Mouse (Mus musculus) CH12.LX (cell line): Measurements from ENCODE around the gene Krtap3-1. TPM values are rescaled to one million over a fixed set of nuclear protein-coding genes. Genes with fewer than 3 reads are reported as not detected.

Source experiments
- DNase-seq: peaks from one replicate; pipeline ENCODE4 v3.0.0-alpha.2; 2013; ENCODE audit errors: extremely low read depth
- H3K27ac ChIP-seq: 2 replicates; pipeline ENCODE4 v1.5.1; 2012; ENCODE audit warnings: low read depth, mild to moderate bottlenecking, control low read depth, moderate library complexity; ENCODE audit not compliant: insufficient read depth
- H3K27me3 ChIP-seq: replicated peaks from 2 replicates; pipeline ENCODE3; 2012; ENCODE audit warnings: inconsistent platforms
- H3K36me3 ChIP-seq, 2 experiments: replicated peaks in 1 of 2; 2 replicates each; pipeline versions ENCODE3 to v1.6.1; 2012; ENCODE audit warnings: inconsistent platforms in 1 of 2, low read length in 1 of 2, mild to moderate bottlenecking in 1 of 2, mixed read lengths in 1 of 2, moderate library complexity in 1 of 2; ENCODE audit not compliant: control insufficient read depth in 1 of 2, insufficient read depth in 1 of 2
- H3K4me1 ChIP-seq, 2 experiments: 2 replicates each; pipeline ENCODE4 v1.6.1; 2012; ENCODE audit warnings: inconsistent platforms in 1 of 2, moderate library complexity in 1 of 2; ENCODE audit not compliant: insufficient read depth in 2 of 2, control insufficient read depth in 1 of 2
- H3K4me2 ChIP-seq: 2 replicates; pipeline ENCODE4 v1.6.1; 2012; ENCODE audit warnings: low read depth, mild to moderate bottlenecking, control low read depth; ENCODE audit not compliant: poor library complexity, insufficient read depth, severe bottlenecking
- H3K4me3 ChIP-seq, 3 experiments: fragments of 150-350 bp in 1 of 3; sonication (generic) in 1 of 3; replicated peaks in 1 of 3; 2 replicates each; pipeline versions ENCODE3 to v1.5.1; 2011 to 2012; ENCODE audit warnings: low read depth in 2 of 3, low read length in 2 of 3, mild to moderate bottlenecking in 2 of 3, moderate library complexity in 2 of 3, control low read depth in 1 of 3, improper control_type of control experiment in 1 of 3, inconsistent platforms in 1 of 3, mixed read lengths in 1 of 3; ENCODE audit not compliant: poor library complexity in 1 of 3
- H3K79me2 ChIP-seq: replicated peaks from 2 replicates; pipeline ENCODE4 v1.6.1; 2012; ENCODE audit warnings: mild to moderate bottlenecking, moderate library complexity; ENCODE audit not compliant: control insufficient read depth, poor library complexity, insufficient read depth, severe bottlenecking; ENCODE audit errors: extremely low read depth
- H3K9ac ChIP-seq: 2 replicates; pipeline ENCODE4 v1.6.1; 2012; ENCODE audit warnings: low read depth, mild to moderate bottlenecking, control low read depth, moderate library complexity; ENCODE audit not compliant: insufficient read depth
- H3K9me3 ChIP-seq: replicated peaks from 2 replicates; pipeline ENCODE3; 2012; ENCODE audit warnings: low read length, inconsistent platforms, mixed read lengths
- CHD1 ChIP-seq: IDR thresholded peaks from 2 replicates; pipeline ENCODE4 v1.6.1; 2012; ENCODE audit warnings: low read depth, low read length, improper control_type of control experiment, inconsistent platforms
- CHD2 ChIP-seq: IDR thresholded peaks from 2 replicates; pipeline ENCODE4 v1.6.1; 2011; ENCODE audit warnings: low read length, improper control_type of control experiment
- EP300 ChIP-seq: IDR thresholded peaks from 2 replicates; pipeline ENCODE4 v1.6.1; 2011; ENCODE audit warnings: low read length, improper control_type of control experiment
- GABPA ChIP-seq: IDR thresholded peaks from 2 replicates; pipeline ENCODE4 v1.6.1; 2012; ENCODE audit warnings: low read depth, low read length, improper control_type of control experiment, inconsistent platforms; ENCODE audit not compliant: insufficient replicate concordance
- HCFC1 ChIP-seq: IDR thresholded peaks from 2 replicates; pipeline ENCODE4 v1.6.1; 2012; ENCODE audit warnings: low read depth, mild to moderate bottlenecking, inconsistent platforms, low read length, improper control_type of control experiment
- IRF4 ChIP-seq: IDR thresholded peaks from 2 replicates; pipeline ENCODE4 v1.6.1; 2014; ENCODE audit warnings: low read depth, mild to moderate bottlenecking, inconsistent platforms, low read length, improper control_type of control experiment
- JUN ChIP-seq: IDR thresholded peaks from 2 replicates; pipeline ENCODE4 v1.6.1; 2011; ENCODE audit warnings: low read depth, mild to moderate bottlenecking, low read length, improper control_type of control experiment, moderate library complexity; ENCODE audit not compliant: insufficient read depth
- JUND ChIP-seq: conservative IDR thresholded peaks from 2 replicates; pipeline ENCODE4 v1.6.1; 2011; ENCODE audit warnings: low read depth, low read length, improper control_type of control experiment
- KAT2A ChIP-seq: IDR thresholded peaks from 2 replicates; pipeline ENCODE4 v1.6.1; 2012; ENCODE audit warnings: low read length, improper control_type of control experiment, inconsistent platforms; ENCODE audit not compliant: insufficient replicate concordance
- MAFK ChIP-seq: IDR thresholded peaks from 2 replicates; pipeline ENCODE4 v1.6.1; 2011; ENCODE audit warnings: low read length, improper control_type of control experiment; ENCODE audit not compliant: insufficient replicate concordance
- MAX ChIP-seq: IDR thresholded peaks from 2 replicates; pipeline ENCODE4 v1.6.1; 2011; ENCODE audit warnings: low read length, improper control_type of control experiment
- MAZ ChIP-seq: IDR thresholded peaks from 2 replicates; pipeline ENCODE4 v1.6.1; 2012; ENCODE audit warnings: low read depth, mild to moderate bottlenecking, inconsistent platforms, low read length, improper control_type of control experiment, moderate library complexity
- PAX5 ChIP-seq: IDR thresholded peaks from 2 replicates; pipeline ENCODE4 v1.6.1; 2012; ENCODE audit warnings: low read length, inconsistent platforms, mixed read lengths
- POLR2A ChIP-seq: IDR thresholded peaks from 2 replicates; pipeline ENCODE4 v1.6.1; 2011; ENCODE audit warnings: low read depth, mild to moderate bottlenecking, improper control_type of control experiment, low read length
- POLR2AphosphoS2 ChIP-seq: IDR thresholded peaks from 2 replicates; pipeline ENCODE4 v1.6.1; 2011; ENCODE audit warnings: low read depth, low read length, improper control_type of control experiment
- RAD21 ChIP-seq: IDR thresholded peaks from 2 replicates; pipeline ENCODE4 v1.6.1; 2011; ENCODE audit warnings: low read depth, mild to moderate bottlenecking, low read length, improper control_type of control experiment, moderate library complexity
- SIN3A ChIP-seq: IDR thresholded peaks from 2 replicates; pipeline ENCODE4 v1.6.1; 2012; ENCODE audit warnings: low read length, improper control_type of control experiment, inconsistent platforms
- USF1 ChIP-seq: IDR thresholded peaks from 2 replicates; pipeline ENCODE4 v1.6.1; 2014; ENCODE audit warnings: low read depth, mild to moderate bottlenecking, inconsistent platforms, low read length, improper control_type of control experiment
- USF2 ChIP-seq: conservative IDR thresholded peaks from 2 replicates; pipeline ENCODE4 v1.6.1; 2011; ENCODE audit warnings: low read depth, low read length, improper control_type of control experiment
- ZC3H11A ChIP-seq: IDR thresholded peaks from 2 replicates; pipeline ENCODE4 v1.6.1; 2012; ENCODE audit warnings: low read depth, mild to moderate bottlenecking, inconsistent platforms, low read length, improper control_type of control experiment
- ZNF384 ChIP-seq: IDR thresholded peaks from 2 replicates; pipeline ENCODE4 v1.6.1; 2012; ENCODE audit warnings: low read depth, low read length, improper control_type of control experiment, inconsistent platforms
- dilution Hi-C: fragments of 300-500 bp; cut with MboI; formaldehyde crosslinking; loops from 2 replicates; pipeline ENCODE4 v1.14.3; 2020; ENCODE audit warnings: low sequenced_read_pairs; ENCODE audit not compliant: extremely low pct_unique_long_range_greater_than_20kb, extremely low pct_ligation_motif_present
- in situ Hi-C: fragments of 300-500 bp; cut with MboI; formaldehyde crosslinking; loops from 3 replicates; pipeline ENCODE4 v1.14.3; 2019; ENCODE audit warnings: low sequenced_read_pairs, low pct_ligation_motif_present, low pct_unique_long_range_greater_than_20kb, mixed read lengths
- polyA plus RNA-seq: library from polyadenylated mRNA; unstranded; fragments of >175 nt; gene quantifications from 2 replicates; pipeline ENCODE4 v1.2.1, GENCODE M21; 2012; ENCODE audit warnings: low read depth; ENCODE audit not compliant: insufficient read length
- total RNA-seq, 2 experiments: library from RNA; depleted of rRNA; stranded (reverse); fragments of 300-350 nt in 1 of 2; fragments of >200 nt in 1 of 2; gene quantifications; 2 replicates each; pipeline ENCODE4 v1.2.3; 2012 to 2014

The Krtap3-1 gene
- total and polyA plus RNA-seq, 3 experiments, result not detected

GRCm38 (mm10) chr11:99581564-99581963 is 15.1 kb upstream of the Krtap3-1 start:
- no peaks in the 10 kb centered on the region for H3K36me3 ChIP-seq
- no peak overlapping the region for H3K4me3 ChIP-seq
- H3K4me1 ChIP-seq, result no peaks in the 10 kb centered on the region
- in situ Hi-C loops (no loop called here), dilution Hi-C loops (no loop called here)
- H3K27ac ChIP-seq, result no peak overlapping the region
- H3K4me2 ChIP-seq, result no peak overlapping the region
- peaks cover 4% of the 10 kb centered on the region for H3K9me3 ChIP-seq
- no peaks in the 10 kb centered on the region for H3K79me2 ChIP-seq
- no peak for DNase-seq
- TF ChIP-seq USF1 (no peak), HCFC1 (no peak), MAX (no peak), RAD21 (no peak), GABPA (no peak), JUND (no peak), MAZ (no peak), IRF4 (no peak), SIN3A (no peak), EP300 (no peak), CHD2 (no peak), PAX5 (no peak), POLR2AphosphoS2 (no peak), CHD1 (no peak), JUN (no peak), POLR2A (no peak), ZC3H11A (no peak), ZNF384 (no peak)
- no peak overlapping the region for H3K9ac ChIP-seq
- H3K27me3 ChIP-seq, result peaks cover 74% of the 10 kb centered on the region

DNA sequence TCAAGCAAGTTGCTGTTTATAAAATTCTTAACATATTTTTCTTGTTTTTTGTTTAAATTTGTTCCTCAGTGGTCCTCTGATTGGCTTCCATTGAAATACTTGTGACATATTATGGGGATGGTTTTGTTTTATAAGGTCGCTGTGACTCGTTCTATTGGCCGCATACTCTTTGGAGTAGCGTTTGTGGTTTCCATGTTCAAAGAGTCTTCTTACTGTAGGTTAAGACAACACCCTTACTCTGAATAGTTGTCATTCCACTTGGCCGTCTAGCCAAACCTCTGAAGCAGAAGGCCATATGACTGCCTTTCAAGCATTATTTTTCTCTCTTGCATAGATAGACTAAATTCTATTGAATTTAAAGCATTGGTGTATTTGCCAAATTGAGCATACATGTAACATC is 14.6 kb upstream of the Krtap3-1 start:
- H3K27me3 ChIP-seq, result peaks cover 77% of the 10 kb centered on the region
- TF ChIP-seq MAFK, result no peak
- no peak for TF ChIP-seq USF2
- TF ChIP-seq KAT2A, result no peak
- no peak for TF ChIP-seq EP300
- TF ChIP-seq IRF4, result no peak
- TF ChIP-seq SIN3A, result no peak
- in situ Hi-C loops, result no loop called here
- no peak overlapping the region for H3K4me3 ChIP-seq
- no peak for DNase-seq
- no peaks in the 10 kb centered on the region for H3K4me1 ChIP-seq
- peaks cover 4% of the 10 kb centered on the region for H3K9me3 ChIP-seq
- dilution Hi-C loops, result no loop called here
- H3K4me2 ChIP-seq, result no peak overlapping the region
- H3K27ac ChIP-seq, result no peak overlapping the region
- no peak overlapping the region for H3K9ac ChIP-seq
- no peaks in the 10 kb centered on the region for H3K36me3 ChIP-seq
- no peaks in the 10 kb centered on the region for H3K79me2 ChIP-seq
